8 mouse cellular contexts compared by ENCODE assay signal in the genomic region with DNA sequence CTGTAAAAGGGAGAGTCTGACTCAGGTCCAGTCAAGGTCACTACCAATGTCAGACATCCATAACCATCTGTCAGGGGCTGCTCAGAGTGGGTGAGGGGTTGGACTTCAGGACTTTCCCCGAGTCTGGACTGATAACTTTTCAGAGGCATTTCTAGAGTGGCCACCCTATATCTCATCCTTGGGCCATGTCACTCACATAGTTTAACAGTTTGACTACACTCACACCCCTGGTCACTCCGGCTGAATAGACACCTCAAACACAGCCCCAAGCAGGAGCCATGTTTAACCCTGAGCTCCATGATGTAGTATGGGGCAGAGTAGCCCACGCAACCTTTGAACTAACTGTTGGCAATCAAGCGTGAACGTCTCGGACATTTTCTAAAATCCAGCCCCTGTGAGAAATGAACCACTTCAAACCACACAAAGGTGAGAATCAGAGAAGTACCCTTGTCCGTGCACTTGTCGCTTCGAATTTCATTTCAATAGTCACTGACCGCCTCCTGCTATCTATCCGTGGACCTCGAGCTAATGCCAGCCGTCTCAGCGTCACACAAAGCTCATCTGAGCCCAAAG. TPM values are rescaled to one million over a fixed set of nuclear protein-coding genes. Genes with fewer than 3 reads are reported as not detected.
A peak's percentile ranks its signal among the peaks of the same experiment; 100 is the strongest.
DNase-seq lines count a peak whose midpoint lies in the region; ATAC-seq lines count a peak whose summit lies in the region.

No protein-coding gene starts in this region.

- H3K27me3 ChIP-seq in heart, embryonic 13.5 days (replicated peaks): no peaks in the 10 kb centered on the region
- no peaks in the 10 kb centered on the region for H3K27me3 ChIP-seq in hindbrain, embryonic 12.5 days
- H3K27me3 ChIP-seq in midbrain, embryonic 11.5 days (ENCODE audit: control insufficient read depth, insufficient read depth, low read length): no peaks in the 10 kb centered on the region

- no peak for DNase-seq in heart, postnatal 14 days
- peak; percentile 12 for DNase-seq in MEL-GATA-1-ER (ENCODE audit: extremely low read depth, low read depth)
- no peak for DNase-seq in midbrain, embryonic 11.5 days (ENCODE audit: low spot score, missing footprints)
- DNase-seq in embryo, embryonic 9.5 days (ENCODE audit: extremely low spot score): no peak

- no peak for ATAC-seq in heart, embryonic 13.5 days (ENCODE audit: extremely low read depth, insufficient number of reproducible peaks, low FRiP score, low TSS enrichment)
- ATAC-seq in hindbrain, embryonic 12.5 days (ENCODE audit: low FRiP score): no peak; the same call in 1 of the 2 replicates
- ATAC-seq in midbrain, embryonic 11.5 days (ENCODE audit: low FRiP score): peak; percentile 17; the same call in 1 of the 2 replicates
- ATAC-seq in granulocyte monocyte progenitor cell, adult 5-6 weeks (replicated peaks; ENCODE audit: poor library complexity, severe bottlenecking): no peak
- no peak for ATAC-seq in CD4-positive, CD25-positive, alpha-beta regulatory T cell, adult 4 months

- peak overlapping the region; percentile 95 for H3K4me2 ChIP-seq in heart, embryonic 13.5 days
- peak overlapping the region; percentile 93 for H3K4me2 ChIP-seq in hindbrain, embryonic 12.5 days (replicated peaks)
- H3K4me2 ChIP-seq in midbrain, embryonic 11.5 days: peak overlapping the region; percentile 90

- peak overlapping the region; percentile 95 for H3K27ac ChIP-seq in heart, embryonic 13.5 days (replicated peaks)
- peak overlapping the region; percentile 96 for H3K27ac ChIP-seq in hindbrain, embryonic 12.5 days
- H3K27ac ChIP-seq in midbrain, embryonic 11.5 days (ENCODE audit: low read depth, low read length): peak overlapping the region; percentile 49; the same call in 1 of the 2 replicates

- peaks cover 26% of the 10 kb centered on the region for H3K4me1 ChIP-seq in heart, embryonic 13.5 days
- H3K4me1 ChIP-seq in hindbrain, embryonic 12.5 days: peaks cover 23% of the 10 kb centered on the region
- peaks cover 14% of the 10 kb centered on the region for H3K4me1 ChIP-seq in midbrain, embryonic 11.5 days (ENCODE audit: control insufficient read depth, insufficient read depth, low read length)

- H3K36me3 ChIP-seq in heart, embryonic 13.5 days: peaks cover 17% of the 10 kb centered on the region
- H3K36me3 ChIP-seq in hindbrain, embryonic 12.5 days: peaks cover 15% of the 10 kb centered on the region
- no peaks in the 10 kb centered on the region for H3K36me3 ChIP-seq in midbrain, embryonic 11.5 days (ENCODE audit: control insufficient read depth, insufficient read depth, low read length)

- peak overlapping the region; percentile 84 for H3K9ac ChIP-seq in heart, embryonic 13.5 days
- peak overlapping the region; percentile 59 for H3K9ac ChIP-seq in hindbrain, embryonic 12.5 days
- peak overlapping the region; percentile 57 for H3K9ac ChIP-seq in midbrain, embryonic 11.5 days (ENCODE audit: low read length)

- peak overlapping the region; percentile 64 for H3K4me3 ChIP-seq in heart, embryonic 13.5 days
- H3K4me3 ChIP-seq in hindbrain, embryonic 12.5 days: peak overlapping the region; percentile 79
- peak overlapping the region; percentile 80 for H3K4me3 ChIP-seq in midbrain, embryonic 11.5 days (ENCODE audit: low read depth, low read length)

- H3K9me3 ChIP-seq in heart, embryonic 13.5 days: no peaks in the 10 kb centered on the region
- no peaks in the 10 kb centered on the region for H3K9me3 ChIP-seq in hindbrain, embryonic 12.5 days (replicated peaks)
- no peaks in the 10 kb centered on the region for H3K9me3 ChIP-seq in midbrain, embryonic 11.5 days (ENCODE audit: control insufficient read depth, low read length)

- intact Hi-C loops in heart, postnatal 14 days (cut with DNase I): no loop called here

- 7% methylated on average over 14 of the region's 14 CpGs for WGBS in heart, embryonic 13.5 days
- 8% methylated on average over 14 of the region's 14 CpGs for WGBS in hindbrain, embryonic 12.5 days
- WGBS in midbrain, embryonic 11.5 days: 9% methylated on average over 14 of the region's 14 CpGs

RNA-seq across cellular contexts. Expression of a gene that starts 0.6 kb away (rescaled TPM):
- polyA plus RNA-seq in heart, embryonic 13.5 days (2015; fragmentation: Nextera tagmentation; extraction: Ambion mirVana): 35.7 and 43.2 TPM in 2 replicates
- 10 to 100 TPM; 11.3 to 13.2 TPM for total RNA-seq in heart, postnatal 14 days (2021)
- 48.7 and 53.2 TPM in 2 replicates for polyA plus RNA-seq in hindbrain, embryonic 12.5 days (2016; fragmentation: Nextera tagmentation; extraction: Ambion mirVana)
- polyA plus RNA-seq in midbrain, embryonic 11.5 days (2014; fragmentation: Nextera tagmentation; extraction: Ambion mirVana): 57.1 and 60.1 TPM in 2 replicates
- 23.4 and 27.7 TPM in 2 replicates for total RNA-seq in granulocyte monocyte progenitor cell, adult 5-6 weeks (2014; fragmentation: Nextera tagmentation)
- 9.7 and 15.2 TPM in 2 replicates for total RNA-seq in granulocyte monocyte progenitor cell, adult 5-6 weeks (2017)
- 100 to 1,000 TPM in 1 of 2 experiments, 10 to 100 TPM in 1; 82.7 to 124 TPM for polyA plus RNA-seq in CD4-positive, CD25-positive, alpha-beta regulatory T cell, adult 4 months (2017; shearing (Covaris generic))

RNA-seq across cellular contexts. Expression of a gene that starts 5.7 kb away (rescaled TPM):
- polyA plus RNA-seq in heart, embryonic 13.5 days (2015; fragmentation: Nextera tagmentation; extraction: Ambion mirVana): 159 and 173 TPM in 2 replicates
- total RNA-seq in heart, postnatal 14 days (2021): 100 to 1,000 TPM; 226 to 230 TPM
- polyA plus RNA-seq in hindbrain, embryonic 12.5 days (2016; fragmentation: Nextera tagmentation; extraction: Ambion mirVana): 6.2 and 6.3 TPM in 2 replicates
- 6.1 and 7.0 TPM in 2 replicates for polyA plus RNA-seq in midbrain, embryonic 11.5 days (2014; fragmentation: Nextera tagmentation; extraction: Ambion mirVana)
- 30.4 and 58.6 TPM in 2 replicates for total RNA-seq in granulocyte monocyte progenitor cell, adult 5-6 weeks (2014; fragmentation: Nextera tagmentation)
- 11.2 and 25.8 TPM in 2 replicates for total RNA-seq in granulocyte monocyte progenitor cell, adult 5-6 weeks (2017)
- polyA plus RNA-seq in CD4-positive, CD25-positive, alpha-beta regulatory T cell, adult 4 months (2017; shearing (Covaris generic)): 1 to 10 TPM; 2.7 to 5.5 TPM

RNA-seq across cellular contexts. Expression of a gene that starts 6.4 kb away (rescaled TPM):
- 0.23 and 0.38 TPM in 2 replicates for polyA plus RNA-seq in heart, embryonic 13.5 days (2015; fragmentation: Nextera tagmentation; extraction: Ambion mirVana)
- total RNA-seq in heart, postnatal 14 days (2021): under 1 TPM; 0.91 to 1.00 TPM
- polyA plus RNA-seq in hindbrain, embryonic 12.5 days (2016; fragmentation: Nextera tagmentation; extraction: Ambion mirVana): 0.29 and 0.90 TPM in 2 replicates
- 0.91 and 1.1 TPM in 2 replicates for polyA plus RNA-seq in midbrain, embryonic 11.5 days (2014; fragmentation: Nextera tagmentation; extraction: Ambion mirVana)
- 2.1 TPM in 1 of 2 replicates, not detected in the other for total RNA-seq in granulocyte monocyte progenitor cell, adult 5-6 weeks (2014; fragmentation: Nextera tagmentation)
- 1.1 and 1.3 TPM in 2 replicates for total RNA-seq in granulocyte monocyte progenitor cell, adult 5-6 weeks (2017)
- 1 to 10 TPM in 1 of 2 experiments, under 1 TPM in 1; 0.94 to 1.3 TPM for polyA plus RNA-seq in CD4-positive, CD25-positive, alpha-beta regulatory T cell, adult 4 months (2017; shearing (Covaris generic))

RNA-seq across cellular contexts. Expression of a gene that starts 12.9 kb away (rescaled TPM):
- 12.3 and 15.1 TPM in 2 replicates for polyA plus RNA-seq in heart, embryonic 13.5 days (2015; fragmentation: Nextera tagmentation; extraction: Ambion mirVana)
- 1 to 10 TPM; 5.2 to 5.7 TPM for total RNA-seq in heart, postnatal 14 days (2021)
- polyA plus RNA-seq in hindbrain, embryonic 12.5 days (2016; fragmentation: Nextera tagmentation; extraction: Ambion mirVana): 30.0 and 31.2 TPM in 2 replicates
- polyA plus RNA-seq in midbrain, embryonic 11.5 days (2014; fragmentation: Nextera tagmentation; extraction: Ambion mirVana): 15.7 and 17.8 TPM in 2 replicates
- 64.7 and 66.9 TPM in 2 replicates for total RNA-seq in granulocyte monocyte progenitor cell, adult 5-6 weeks (2014; fragmentation: Nextera tagmentation)
- 11.8 and 15.0 TPM in 2 replicates for total RNA-seq in granulocyte monocyte progenitor cell, adult 5-6 weeks (2017)
- 1 to 10 TPM; 3.4 to 6.8 TPM for polyA plus RNA-seq in CD4-positive, CD25-positive, alpha-beta regulatory T cell, adult 4 months (2017; shearing (Covaris generic))

RNA-seq across cellular contexts. Expression of a gene that starts 29.6 kb away (rescaled TPM):
- 18.3 and 22.1 TPM in 2 replicates for polyA plus RNA-seq in heart, embryonic 13.5 days (2015; fragmentation: Nextera tagmentation; extraction: Ambion mirVana)
- total RNA-seq in heart, postnatal 14 days (2021): 100 to 1,000 TPM; 103 to 105 TPM
- polyA plus RNA-seq in hindbrain, embryonic 12.5 days (2016; fragmentation: Nextera tagmentation; extraction: Ambion mirVana): 18.5 and 19.4 TPM in 2 replicates
- polyA plus RNA-seq in midbrain, embryonic 11.5 days (2014; fragmentation: Nextera tagmentation; extraction: Ambion mirVana): 7.0 and 8.7 TPM in 2 replicates
- total RNA-seq in granulocyte monocyte progenitor cell, adult 5-6 weeks (2014; fragmentation: Nextera tagmentation): 28.3 and 35.5 TPM in 2 replicates
- total RNA-seq in granulocyte monocyte progenitor cell, adult 5-6 weeks (2017): 11.9 and 17.8 TPM in 2 replicates
- polyA plus RNA-seq in CD4-positive, CD25-positive, alpha-beta regulatory T cell, adult 4 months (2017; shearing (Covaris generic)): 10 to 100 TPM; 19.1 to 47.0 TPM

Comparison
In these comparisons a context has a peak if more than half of its experiments do, and no peak if none do; other contexts are left out.
1. RNA of a gene that starts 5.7 kb away (polyA plus RNA-seq): 159 to 173 TPM in heart, embryonic 13.5 days; 6.1 to 7.0 TPM in midbrain, embryonic 11.5 days, 6.2 to 6.3 TPM in hindbrain, embryonic 12.5 days and 2.7 to 5.5 TPM in CD4-positive, CD25-positive, alpha-beta regulatory T cell, adult 4 months; every median in the first group is over 10 times any median in the second.
2. Peak in every context shown above with its lines, with median percentiles within 50 percentile points of each other: H3K27ac ChIP-seq, H3K4me2 ChIP-seq, H3K4me3 ChIP-seq and H3K9ac ChIP-seq.